7 mouse cellular contexts compared by ENCODE assay signal in the genomic region with DNA sequence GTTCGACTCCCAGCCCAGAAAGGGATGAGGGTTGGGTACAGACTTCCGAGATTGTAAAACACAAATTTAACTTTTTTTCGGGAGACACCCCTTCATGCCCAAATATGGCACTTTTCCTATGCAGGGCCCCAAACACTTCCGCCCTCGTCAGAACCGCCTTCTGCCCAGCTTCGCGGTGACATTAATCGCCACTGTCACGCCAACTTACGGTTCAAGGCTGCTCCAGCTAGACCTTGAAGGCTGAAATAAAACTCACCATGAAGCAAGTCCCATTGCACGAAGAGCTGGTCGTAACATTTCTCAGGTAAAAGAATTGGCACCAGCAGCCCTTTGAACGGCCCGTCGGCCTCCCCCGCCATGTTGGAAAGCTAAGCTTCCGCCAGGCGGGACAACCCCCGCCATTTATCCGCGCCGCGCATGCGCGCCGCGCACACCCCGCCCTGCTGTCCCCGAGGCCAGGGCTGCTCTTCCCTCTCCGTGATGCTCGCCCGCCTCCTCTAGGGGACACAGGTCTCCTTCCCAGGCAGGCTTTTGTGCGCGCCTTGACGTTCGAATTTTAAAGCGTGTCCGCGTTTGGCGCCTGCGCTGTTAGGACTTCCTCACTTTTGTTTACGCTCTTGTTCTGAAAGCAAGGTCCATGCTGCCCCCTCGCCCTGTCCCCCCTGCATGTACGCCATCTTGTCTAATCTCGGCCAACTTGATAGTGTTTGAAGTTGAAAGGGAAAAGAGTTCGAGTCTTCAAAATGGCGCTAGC. TPM values are rescaled to one million over a fixed set of nuclear protein-coding genes. Genes with fewer than 3 reads are reported as not detected.
DNase-seq lines count a peak whose midpoint lies in the region; ATAC-seq lines count a peak whose summit lies in the region.

A gene (minus strand): TSS at position 430 of the 754 bp plus-strand sequence.

- peak within 1 kb of the TSS; percentile 44 for H3K9ac ChIP-seq in intestine, embryonic 15.5 days

- peak within 1 kb of the TSS; percentile 96 for H3K27ac ChIP-seq in intestine, embryonic 15.5 days
- H3K27ac ChIP-seq in midbrain, embryonic 10.5 days (replicated peaks): peak within 1 kb of the TSS; percentile 96

- H3K36me3 ChIP-seq in intestine, embryonic 15.5 days: peaks cover 21% of the 10 kb centered on the region
- H3K36me3 ChIP-seq in midbrain, embryonic 10.5 days: peaks cover 71% of the 10 kb centered on the region

- intact Hi-C loops in gastrocnemius, postnatal 36 days (cut with DNase I): no loop called here
- intact Hi-C loops in left cerebral cortex, postnatal 25 days (cut with DNase I): loop anchor here (2.0 to 5.0 kb wide), 2 partner anchors 30 to 80 kb away; a partner anchor contains a TSS

- ATAC-seq in intestine, embryonic 15.5 days: peak; percentile 96

- H3K4me3 ChIP-seq in intestine, embryonic 15.5 days (replicated peaks): peak within 1 kb of the TSS; percentile 39
- peak within 1 kb of the TSS; percentile 66 for H3K4me3 ChIP-seq in midbrain, embryonic 10.5 days

- no peaks in the 10 kb centered on the region for H3K27me3 ChIP-seq in intestine, embryonic 15.5 days (replicated peaks)
- H3K27me3 ChIP-seq in midbrain, embryonic 10.5 days (ENCODE audit: low read depth, poor library complexity, severe bottlenecking): no peaks in the 10 kb centered on the region

- WGBS in intestine, embryonic 15.5 days: under 1% methylated on average over 48 of the region's 48 CpGs
- WGBS in midbrain, embryonic 10.5 days: under 1% methylated on average over 48 of the region's 48 CpGs

- peaks cover 10% of the 10 kb centered on the region for H3K4me1 ChIP-seq in intestine, embryonic 15.5 days (replicated peaks)
- H3K4me1 ChIP-seq in midbrain, embryonic 10.5 days: peaks cover 25% of the 10 kb centered on the region

- H3K9me3 ChIP-seq in intestine, embryonic 15.5 days: no peaks in the 10 kb centered on the region
- no peaks in the 10 kb centered on the region for H3K9me3 ChIP-seq in midbrain, embryonic 10.5 days (replicated peaks)

- H3K4me2 ChIP-seq in intestine, embryonic 15.5 days (replicated peaks): peak within 1 kb of the TSS; percentile 60

- DNase-seq in adrenal gland, adult 18-20 months (ENCODE audit: low spot score in 2 of 2): peak; percentile 88 to 89
- DNase-seq in embryo, embryonic 11 days: peak; percentile 98
- peak; percentile 90 to 91 for DNase-seq in gastrocnemius, postnatal 36 days
- peak; percentile 92 to 97 for DNase-seq in left cerebral cortex, postnatal 25 days (ENCODE audit: low spot score in 2 of 2)
- DNase-seq in midbrain, embryonic 10.5 days (ENCODE audit: low spot score): peak; percentile 97
- peak; percentile 91 for DNase-seq in right cerebral cortex, postnatal 4 days

RNA-seq across cellular contexts. Expression of the gene that starts here (rescaled TPM):
- 100 to 1,000 TPM in 1 of 2 experiments, 10 to 100 TPM in 1; 95.7 to 117 TPM for total RNA-seq in adrenal gland, adult 18-20 months (2021)
- total RNA-seq in gastrocnemius, postnatal 36 days (2021): 1 to 10 TPM; 8.0 to 8.3 TPM
- polyA plus RNA-seq in intestine, embryonic 15.5 days (2015; fragmentation: Nextera tagmentation; extraction: Ambion mirVana): 60.9 and 63.4 TPM in 2 replicates
- total RNA-seq in left cerebral cortex, postnatal 25 days (2021): 10 to 100 TPM; 59.1 to 59.7 TPM
- 85.1 and 86.2 TPM in 2 replicates for polyA plus RNA-seq in midbrain, embryonic 10.5 days (2016; fragmentation: Nextera tagmentation; extraction: Ambion mirVana)

Comparison
In these comparisons a context has a peak if more than half of its experiments do, and no peak if none do; other contexts are left out.
1. Peak in every context shown above with its lines: DNase-seq, ATAC-seq, H3K4me3 ChIP-seq and H3K27ac ChIP-seq.
2. RNA of the gene that starts here (total RNA-seq): 95.7 to 117 TPM in adrenal gland, adult 18-20 months and 59.1 to 59.7 TPM in left cerebral cortex, postnatal 25 days; 8.0 to 8.3 TPM in gastrocnemius, postnatal 36 days; every median in the first group is over 4 times any median in the second.